Mouse (Mus musculus) ovary, adult 10 weeks (tissue): ENCODE results near the gene Gm5155. TPM values are rescaled to one million over a fixed set of nuclear protein-coding genes. Genes with fewer than 3 reads are reported as not detected.

Experiments used
- polyA plus RNA-seq: library from polyadenylated mRNA; stranded (reverse); fragments of 350-450 nt; fragmentation: Illumina TruSeq; extraction: RNeasy Lipid Tissue Mini Kit (QIAGEN cat#74804); gene quantifications from one replicate; pipeline ENCODE4 v1.2.3, GENCODE M21; 2014

The Gm5155 gene
- polyA plus RNA-seq = not detected

DNA sequence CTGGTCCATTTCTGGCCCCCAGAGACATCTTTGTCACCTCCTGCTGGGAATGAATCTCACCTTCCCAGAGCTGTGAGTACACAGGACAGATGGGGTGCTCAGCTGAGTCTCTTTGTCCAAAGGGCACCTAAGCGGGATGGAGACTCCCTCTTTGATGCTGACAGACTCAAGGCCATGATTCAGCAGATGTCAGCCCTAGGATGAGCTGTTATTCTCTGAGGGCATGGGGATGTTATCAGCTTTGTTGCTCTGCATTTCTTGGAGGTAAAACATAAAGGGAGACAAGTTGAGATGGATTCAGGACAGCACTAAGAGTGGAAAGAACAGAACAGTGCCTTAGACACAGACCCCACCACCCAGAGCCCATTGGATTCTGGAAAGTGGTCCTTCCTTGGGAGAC lies at the start of gene Gm5155:
Gene Gm5155 (plus strand): TSS at position 301 of the 400 bp plus-strand sequence.

Other genes starting within 250 kb of the Gm5155 start
- 0.31 TPM for gene Ceacam5, start 158.5 kb upstream of the Gm5155 start, polyA plus RNA-seq
- gene Ceacam14, start 59.1 kb upstream of the Gm5155 start, polyA plus RNA-seq = not detected
- not detected for gene Ceacam11, start 100.4 kb downstream of the Gm5155 start, polyA plus RNA-seq
- not detected for gene Ceacam13, start 138.1 kb downstream of the Gm5155 start, polyA plus RNA-seq
- not detected for gene Ceacam12, start 194.2 kb downstream of the Gm5155 start, polyA plus RNA-seq